Comparison of ENCODE assay signal across 8 mouse cellular contexts in genomic region chr3:119995781-119996180, GRCm38 (mm10).
DNase-seq lines count a peak whose midpoint lies in the region; ATAC-seq lines count a peak whose summit lies in the region.
"Had no signal": no experiment of that assay in that cellular context is flagged by ENCODE, and none has a peak within 500 bp of the region (broad histone marks: within the 10 kb centered on the region; RNA-seq: fewer than 3 reads in every experiment).

No protein-coding gene starts in this region.

- no peak overlapping the region for H3K27ac ChIP-seq in kidney, embryonic 15.5 days
- no peak overlapping the region for H3K27ac ChIP-seq in neural tube, embryonic 14.5 days (ENCODE audit: low read depth, low read length)
- H3K27ac ChIP-seq: hindbrain, embryonic 15.5 days had no signal

- WGBS in kidney, embryonic 15.5 days = 33% methylated on average over 4 of the region's 4 CpGs
- WGBS in neural tube, embryonic 14.5 days = 36% methylated on average over 4 of the region's 4 CpGs

- no peaks in the 10 kb centered on the region for H3K9me3 ChIP-seq in kidney, embryonic 15.5 days (replicated peaks)
- H3K9me3 ChIP-seq in neural tube, embryonic 14.5 days (ENCODE audit: control insufficient read depth, low read length) = no peaks in the 10 kb centered on the region
- H3K9me3 ChIP-seq: hindbrain, embryonic 15.5 days had no signal

- H3K4me1 ChIP-seq in kidney, embryonic 15.5 days = 0 out of 2 replicates have a peak, but pooled peaks cover 5% of the 10 kb centered on the region
- 0 out of 2 replicates have a peak, but pooled peaks cover 2% of the 10 kb centered on the region for H3K4me1 ChIP-seq in neural tube, embryonic 14.5 days (ENCODE audit: control insufficient read depth, insufficient read depth, low read length)
- H3K4me1 ChIP-seq: hindbrain, embryonic 15.5 days had no signal

- H3K9ac ChIP-seq in kidney, embryonic 15.5 days = no peak overlapping the region
- no peak overlapping the region for H3K9ac ChIP-seq in neural tube, embryonic 14.5 days (replicated peaks; ENCODE audit: low read depth, low read length)
- H3K9ac ChIP-seq: hindbrain, embryonic 15.5 days had no signal

- DNase-seq in kidney, adult 8-10 months = no peak
- peak; percentile 50 for DNase-seq in brain, embryonic 18.5 days (ENCODE audit: low read depth, low spot score)
- peak; percentile 25 to 52 for DNase-seq in frontal cortex, postnatal 36 days (ENCODE audit: low spot score in 2 of 2)
- DNase-seq in layer of hippocampus, adult 8-10 months (ENCODE audit: low spot score in 2 of 2) = peak; percentile 11 to 39
- no peak for DNase-seq in thymus, postnatal 36 days

- H3K36me3 ChIP-seq in kidney, embryonic 15.5 days = no peaks in the 10 kb centered on the region
- H3K36me3 ChIP-seq in neural tube, embryonic 14.5 days (ENCODE audit: control insufficient read depth, insufficient read depth, low read length) = no peaks in the 10 kb centered on the region
- H3K36me3 ChIP-seq: hindbrain, embryonic 15.5 days had no signal

- H3K4me2 ChIP-seq in kidney, embryonic 15.5 days = no peak overlapping the region
- H3K4me2 ChIP-seq in neural tube, embryonic 14.5 days (ENCODE audit: low read depth, low read length) = no peak overlapping the region
- H3K4me2 ChIP-seq: hindbrain, embryonic 15.5 days had no signal

- no peaks in the 10 kb centered on the region for H3K27me3 ChIP-seq in kidney, embryonic 15.5 days
- H3K27me3 ChIP-seq in neural tube, embryonic 14.5 days (ENCODE audit: control insufficient read depth, insufficient read depth, low read length) = no peaks in the 10 kb centered on the region
- H3K27me3 ChIP-seq: hindbrain, embryonic 15.5 days had no signal

- 0 out of 2 replicates have a peak, but pooled peaks have one; percentile 46 for ATAC-seq in kidney, embryonic 15.5 days (replicated peaks; ENCODE audit: low FRiP score)
- peak; percentile 68; the same call in 1 of the 2 replicates for ATAC-seq in neural tube, embryonic 14.5 days (ENCODE audit: low read depth)

- no peak overlapping the region for H3K4me3 ChIP-seq in kidney, embryonic 15.5 days (replicated peaks)
- H3K4me3 ChIP-seq in neural tube, embryonic 14.5 days (ENCODE audit: low read depth, low read length) = no peak overlapping the region
- H3K4me3 ChIP-seq: hindbrain, embryonic 15.5 days had no signal

Comparison
In these comparisons a context has a peak if more than half of its experiments do, and no peak if none do; other contexts are left out.
1. DNase-seq: peak in brain, embryonic 18.5 days (single experiment), frontal cortex, postnatal 36 days (2 of 2) and layer of hippocampus, adult 8-10 months (2 of 2); none in kidney, adult 8-10 months (0 of 2) and thymus, postnatal 36 days (0 of 2).